Mouse (Mus musculus) bone marrow, adult 2 months (tissue): Measurements from ENCODE around the gene Fau.

Source experiments
- CTCF ChIP-seq: fragments of 200-500 bp; IDR thresholded peaks from 2 replicates; pipeline ENCODE4 v1.5.1; 2011; ENCODE audit warnings: low read length, control low read depth; ENCODE audit not compliant: control insufficient read depth, insufficient read depth
- POLR2A ChIP-seq: fragments of 200-500 bp; IDR thresholded peaks from 2 replicates; pipeline ENCODE4 v1.6.1; 2011; ENCODE audit warnings: low read depth, mild to moderate bottlenecking, control low read depth, low read length, borderline replicate concordance; ENCODE audit not compliant: control insufficient read depth

DNA sequence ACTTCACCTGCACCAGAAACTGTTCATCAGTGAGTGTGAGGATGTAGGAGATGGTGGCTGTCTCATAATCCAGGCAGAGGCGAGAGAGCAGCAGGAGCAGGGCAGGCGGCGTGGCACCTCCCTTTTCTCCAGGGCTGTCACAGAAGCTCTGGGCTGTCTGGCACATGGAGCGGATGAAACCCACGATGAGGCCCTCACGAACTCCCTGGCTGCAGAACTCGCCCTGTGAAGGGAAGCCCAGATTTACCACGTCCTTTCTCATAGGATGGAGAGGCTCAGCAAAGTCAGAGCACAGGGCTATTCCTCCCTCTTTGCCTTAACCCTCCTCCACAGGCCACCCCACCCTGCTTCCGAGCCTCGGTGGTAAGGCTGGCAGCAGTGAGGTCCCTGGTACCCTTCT lies 12.2 kb downstream of the Fau start:
- TF ChIP-seq POLR2A (no peak), CTCF (no peak)
